ENCODE assay signal across 32 mouse cellular contexts in genomic region chr9:37453328-37453727, GRCm38 (mm10). TPM values are rescaled to one million over a fixed set of nuclear protein-coding genes. Genes with fewer than 3 reads are reported as not detected.
DNase-seq lines count a peak whose midpoint lies in the region; ATAC-seq and TF ChIP-seq lines count a peak whose summit lies in the region.
"Had no signal": no experiment of that assay in that cellular context is flagged by ENCODE, and none has a peak within 500 bp of the region (broad histone marks: within the 10 kb centered on the region; RNA-seq: fewer than 3 reads in every experiment).

No protein-coding gene starts in this region.

- 24% methylated on average over 4 of the region's 4 CpGs for WGBS in lung, embryonic 15.5 days
- WGBS in forebrain, embryonic 12.5 days, result 29% methylated on average over 4 of the region's 4 CpGs
- 22% methylated on average over 4 of the region's 4 CpGs for WGBS in forebrain, embryonic 15.5 days
- 42% methylated on average over 4 of the region's 4 CpGs for WGBS in liver, postnatal 0 days (ENCODE audit: insufficient replicate concordance)

- peaks cover 22% of the 10 kb centered on the region for H3K4me1 ChIP-seq in lung, embryonic 15.5 days
- H3K4me1 ChIP-seq in forebrain, embryonic 12.5 days, result peaks cover 73% of the 10 kb centered on the region
- H3K4me1 ChIP-seq in forebrain, embryonic 15.5 days, result peaks cover 60% of the 10 kb centered on the region
- H3K4me1 ChIP-seq in liver, postnatal 0 days (ENCODE audit: insufficient read depth), result no peaks in the 10 kb centered on the region
- H3K4me1 ChIP-seq: liver, embryonic 13.5 days had no signal

- H3K4me3 ChIP-seq in lung, embryonic 15.5 days, result no peak overlapping the region
- H3K4me3 ChIP-seq in forebrain, embryonic 12.5 days (replicated peaks), result no peak overlapping the region
- no peak overlapping the region for H3K4me3 ChIP-seq in forebrain, embryonic 15.5 days
- no peak overlapping the region for H3K4me3 ChIP-seq in liver, postnatal 0 days (ENCODE audit: low read depth, low read length)
- H3K4me3 ChIP-seq: embryonic facial prominence, embryonic 10.5 days; embryonic facial prominence, embryonic 15.5 days; limb, embryonic 10.5 days; limb, embryonic 15.5 days; liver, embryonic 13.5 days had no signal

- intact Hi-C loops in heart, postnatal 25 days (cut with DNase I), result no loop called here

- H3K27ac ChIP-seq in lung, embryonic 15.5 days, result no peak overlapping the region
- H3K27ac ChIP-seq in forebrain, embryonic 12.5 days, result peak overlapping the region; percentile 78
- H3K27ac ChIP-seq in forebrain, embryonic 15.5 days (replicated peaks), result 0 out of 2 replicates have a peak overlapping the region, but pooled peaks have one; percentile 24
- H3K27ac ChIP-seq in liver, postnatal 0 days (ENCODE audit: low read depth), result no peak overlapping the region
- H3K27ac ChIP-seq: embryonic facial prominence, embryonic 10.5 days; embryonic facial prominence, embryonic 15.5 days; limb, embryonic 10.5 days; limb, embryonic 15.5 days; liver, embryonic 13.5 days; stomach, postnatal 0 days had no signal

- DNase-seq in heart, adult 11 months, result peak; percentile 73
- DNase-seq in heart, postnatal 25 days (ENCODE audit: low spot score), result no peak
- no peak for DNase-seq in lung, postnatal 25 days (ENCODE audit: low spot score)
- no peak for DNase-seq in liver, postnatal 0 days
- DNase-seq: adrenal gland, postnatal 14 days; cerebellum, adult 11-12 months; gastrocnemius, postnatal 25 days; heart, adult 18-20 months; heart, postnatal 4 days; kidney, adult 9 months; kidney, postnatal 10 days; layer of hippocampus, postnatal 36 days; liver, embryonic 13.5 days; lung, adult 2 months; right cerebral cortex, postnatal 4 days; thymus, adult 18-20 months; thymus, postnatal 4 days had no signal

- H3K36me3 ChIP-seq in lung, embryonic 15.5 days, result no peaks in the 10 kb centered on the region
- no peaks in the 10 kb centered on the region for H3K36me3 ChIP-seq in forebrain, embryonic 12.5 days (replicated peaks)
- H3K36me3 ChIP-seq in forebrain, embryonic 15.5 days, result no peaks in the 10 kb centered on the region
- H3K36me3 ChIP-seq in liver, postnatal 0 days (replicated peaks; ENCODE audit: insufficient read depth, low read length), result no peaks in the 10 kb centered on the region
- H3K36me3 ChIP-seq: embryonic facial prominence, embryonic 10.5 days; embryonic facial prominence, embryonic 15.5 days; limb, embryonic 10.5 days; limb, embryonic 15.5 days; liver, embryonic 13.5 days had no signal

- no peaks in the 10 kb centered on the region for H3K9me3 ChIP-seq in lung, embryonic 15.5 days
- H3K9me3 ChIP-seq in forebrain, embryonic 12.5 days, result no peaks in the 10 kb centered on the region
- H3K9me3 ChIP-seq in forebrain, embryonic 15.5 days, result no peaks in the 10 kb centered on the region
- H3K9me3 ChIP-seq in liver, postnatal 0 days (ENCODE audit: low read length), result no peaks in the 10 kb centered on the region
- H3K9me3 ChIP-seq: embryonic facial prominence, embryonic 10.5 days; embryonic facial prominence, embryonic 15.5 days; limb, embryonic 10.5 days; limb, embryonic 15.5 days; liver, embryonic 13.5 days had no signal

- H3K4me2 ChIP-seq in lung, embryonic 15.5 days, result no peak overlapping the region
- H3K4me2 ChIP-seq in forebrain, embryonic 12.5 days, result no peak overlapping the region
- no peak overlapping the region for H3K4me2 ChIP-seq in forebrain, embryonic 15.5 days (replicated peaks)
- H3K4me2 ChIP-seq in liver, postnatal 0 days (ENCODE audit: low read depth, low read length), result no peak overlapping the region
- H3K4me2 ChIP-seq: embryonic facial prominence, embryonic 15.5 days; heart, embryonic 11.5 days; limb, embryonic 15.5 days; liver, embryonic 13.5 days had no signal

- TF ChIP-seq EP300 in liver, postnatal 0 days (IDR thresholded peaks at IDR 0.05; ENCODE audit: low read depth), result no peak

- peaks cover 76% of the 10 kb centered on the region for H3K27me3 ChIP-seq in lung, embryonic 15.5 days
- H3K27me3 ChIP-seq in forebrain, embryonic 12.5 days, result peaks cover 38% of the 10 kb centered on the region
- no peaks in the 10 kb centered on the region for H3K27me3 ChIP-seq in forebrain, embryonic 15.5 days
- H3K27me3 ChIP-seq in liver, postnatal 0 days (ENCODE audit: insufficient read depth, low read length), result peaks cover 55% of the 10 kb centered on the region

- H3K9ac ChIP-seq in lung, embryonic 15.5 days, result no peak overlapping the region
- H3K9ac ChIP-seq in forebrain, embryonic 12.5 days, result no peak overlapping the region
- no peak overlapping the region for H3K9ac ChIP-seq in forebrain, embryonic 15.5 days (replicated peaks)
- H3K9ac ChIP-seq in liver, postnatal 0 days (replicated peaks), result no peak overlapping the region
- H3K9ac ChIP-seq: embryonic facial prominence, embryonic 15.5 days; limb, embryonic 15.5 days; liver, embryonic 13.5 days had no signal

- no peak for TF ChIP-seq CTCF in liver, postnatal 0 days (IDR thresholded peaks at IDR 0.05; ENCODE audit: low read depth)

- peak; percentile 55; the same call in 1 of the 2 replicates for ATAC-seq in lung, embryonic 15.5 days (ENCODE audit: borderline replicate concordance, extremely low read depth, low FRiP score, low TSS enrichment)
- no peak for ATAC-seq in forebrain, embryonic 12.5 days (ENCODE audit: low FRiP score)
- ATAC-seq in forebrain, embryonic 15.5 days (replicated peaks), result no peak
- ATAC-seq in liver, postnatal 0 days, result no peak
- ATAC-seq: CD4-positive, CD25-positive, alpha-beta regulatory T cell, adult 4 months; intestine, postnatal 0 days had no signal

RNA-seq across cellular contexts. Expression of gene Robo3, which starts 20.3 kb away (rescaled TPM):
- total RNA-seq in heart, postnatal 25 days (2021), result not detected
- polyA plus RNA-seq in lung, embryonic 15.5 days (2015; fragmentation: Nextera tagmentation; extraction: Ambion mirVana), result 0.18 and 0.21 TPM in 2 replicates
- polyA plus RNA-seq in forebrain, embryonic 12.5 days (2016; fragmentation: Nextera tagmentation; extraction: Ambion mirVana), result 22.7 and 24.1 TPM in 2 replicates
- polyA plus RNA-seq in forebrain, embryonic 15.5 days (2015; fragmentation: Nextera tagmentation; extraction: Ambion mirVana), result 1.6 and 3.1 TPM in 2 replicates
- polyA plus RNA-seq in liver, postnatal 0 days (2015; fragmentation: Nextera tagmentation; extraction: Ambion mirVana), result 0.05 and 0.06 TPM in 2 replicates
- total RNA-seq: gastrocnemius, adult 18-20 months; gastrocnemius, postnatal 25 days; heart, adult 18-20 months; monocyte, adult 5-6 weeks; neutrophil, adult 5-6 weeks had no signal
- polyA plus RNA-seq: CD4-positive, CD25-positive, alpha-beta regulatory T cell, adult 4 months; heart, embryonic 16.5 days; intestine, postnatal 0 days had no signal

RNA-seq across cellular contexts. Expression of gene Msantd2, which starts 35.8 kb away (rescaled TPM):
- total RNA-seq in heart, postnatal 25 days (2021), result 1 to 10 TPM; 7.8 to 8.0 TPM
- polyA plus RNA-seq in lung, embryonic 15.5 days (2015; fragmentation: Nextera tagmentation; extraction: Ambion mirVana), result 26.1 and 26.9 TPM in 2 replicates
- polyA plus RNA-seq in forebrain, embryonic 12.5 days (2016; fragmentation: Nextera tagmentation; extraction: Ambion mirVana), result 46.9 and 47.3 TPM in 2 replicates
- 34.1 and 34.7 TPM in 2 replicates for polyA plus RNA-seq in forebrain, embryonic 15.5 days (2015; fragmentation: Nextera tagmentation; extraction: Ambion mirVana)
- 3.0 and 3.3 TPM in 2 replicates for polyA plus RNA-seq in liver, postnatal 0 days (2015; fragmentation: Nextera tagmentation; extraction: Ambion mirVana)

RNA-seq across cellular contexts. Expression of gene Robo4, which starts 51.6 kb away (rescaled TPM):
- 10 to 100 TPM; 29.7 to 30.1 TPM for total RNA-seq in heart, postnatal 25 days (2021)
- polyA plus RNA-seq in lung, embryonic 15.5 days (2015; fragmentation: Nextera tagmentation; extraction: Ambion mirVana), result 20.6 and 23.7 TPM in 2 replicates
- 4.8 and 5.4 TPM in 2 replicates for polyA plus RNA-seq in forebrain, embryonic 12.5 days (2016; fragmentation: Nextera tagmentation; extraction: Ambion mirVana)
- polyA plus RNA-seq in forebrain, embryonic 15.5 days (2015; fragmentation: Nextera tagmentation; extraction: Ambion mirVana), result 3.3 and 4.2 TPM in 2 replicates
- polyA plus RNA-seq in liver, postnatal 0 days (2015; fragmentation: Nextera tagmentation; extraction: Ambion mirVana), result 2.5 and 3.5 TPM in 2 replicates
- total RNA-seq: monocyte, adult 5-6 weeks; neutrophil, adult 5-6 weeks had no signal
- polyA plus RNA-seq: CD4-positive, CD25-positive, alpha-beta regulatory T cell, adult 4 months had no signal

Comparison
In these comparisons a context has a peak if more than half of its experiments do, and no peak if none do; other contexts are left out.
1. H3K27ac ChIP-seq: peak in forebrain, embryonic 12.5 days (single experiment) and forebrain, embryonic 15.5 days (single experiment); none in lung, embryonic 15.5 days (single experiment) and liver, postnatal 0 days (single experiment).